Mouse (Mus musculus) common myeloid progenitor, adult 5-6 weeks (primary cell): ENCODE results near the gene Mycbpap. TPM values are rescaled to one million over a fixed set of nuclear protein-coding genes. Genes with fewer than 3 reads are reported as not detected.
A peak's percentile ranks its signal among the peaks of the same experiment; 100 is the strongest.

Source experiments
- ATAC-seq: replicated peaks from 2 replicates; pipeline ENCODE4 v1.8.0; 2016; ENCODE audit warnings: low read depth, mild to moderate bottlenecking, moderate TSS enrichment, inconsistent platforms; ENCODE audit not compliant: poor library complexity, severe bottlenecking
- total RNA-seq: library from RNA; stranded (forward); fragments of 200-1000, 187-1606 nt; gene quantifications from 2 replicates; pipeline ENCODE4 v1.2.3, GENCODE M21; 2017

Mycbpap gene
- total RNA-seq, 1 experiment from 2014 or later, result 0.55 TPM

DNA sequence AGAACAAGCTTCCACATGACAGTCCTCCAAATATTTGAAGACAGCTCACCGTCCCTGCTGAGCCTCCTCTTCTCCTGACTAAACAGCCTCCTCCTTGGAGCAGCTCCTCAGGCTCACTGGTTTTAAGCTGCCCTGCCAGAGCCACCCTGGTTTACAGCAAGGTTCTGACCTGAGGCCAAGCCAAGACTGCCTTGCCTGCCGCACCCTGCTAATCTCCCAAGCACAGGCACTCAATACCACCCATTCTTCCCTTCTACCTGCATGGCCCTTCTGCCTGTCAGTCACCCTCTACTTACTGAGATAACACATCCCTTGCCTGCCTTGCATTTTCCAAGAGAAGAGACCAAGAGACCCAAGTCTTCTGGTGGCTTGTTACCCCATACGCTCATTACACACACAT lies 65.2 kb downstream of the Mycbpap start:
- ATAC-seq, result peak; percentile 39; the same call in 1 of the 2 replicates

DNA sequence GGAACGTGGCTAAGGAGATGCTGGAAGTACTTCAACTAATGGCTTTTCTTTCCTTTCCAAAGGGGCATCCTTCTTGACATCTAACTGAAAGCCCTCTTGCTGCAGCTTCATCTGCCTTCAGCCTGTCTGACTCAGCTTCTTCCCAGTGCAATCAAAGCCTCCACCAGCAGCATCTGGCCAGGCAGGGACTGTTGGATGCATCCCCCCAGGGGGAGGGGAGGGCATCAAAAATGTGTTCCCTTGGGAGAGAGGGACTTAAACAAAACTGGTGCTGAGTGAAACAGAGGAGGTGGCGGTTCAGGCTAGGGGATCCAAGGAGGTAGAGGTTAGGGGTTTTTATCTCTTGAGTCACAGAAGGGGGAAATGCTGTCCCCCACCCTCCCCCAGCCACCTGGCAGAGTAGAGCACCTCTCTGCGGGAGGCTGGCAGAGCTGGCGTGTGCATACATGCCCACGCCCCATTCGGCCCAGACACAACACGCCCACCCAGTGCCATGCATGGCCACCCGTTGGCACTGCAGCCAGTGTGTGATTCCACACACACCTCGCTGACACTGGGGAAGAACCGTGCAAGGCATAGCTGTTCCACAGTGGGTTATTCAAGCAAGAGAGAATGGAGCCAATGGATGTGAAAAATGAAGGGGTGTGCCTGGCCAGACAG lies 66.3 kb downstream of the Mycbpap start:
- no peak for ATAC-seq

DNA sequence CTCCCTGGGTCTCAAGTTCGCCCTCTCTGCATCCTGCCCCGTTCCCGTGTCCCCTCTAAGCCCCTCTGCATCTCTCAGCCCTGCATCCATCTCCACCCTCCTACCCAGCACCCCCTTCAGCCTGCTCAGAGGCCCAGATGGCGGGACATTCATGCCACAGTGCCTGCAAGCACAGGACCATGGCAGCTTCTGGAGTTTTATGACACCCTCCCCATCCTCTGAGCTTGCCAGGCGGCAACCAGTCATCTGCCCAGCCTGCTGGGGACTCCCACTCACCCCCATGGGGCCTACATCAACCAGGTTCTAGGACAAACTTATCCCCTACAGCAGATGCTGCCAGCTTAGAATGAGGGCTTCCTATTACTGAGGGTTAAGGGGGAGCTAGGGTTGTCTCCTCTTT lies 66.8 kb downstream of the Mycbpap start:
- no peak for ATAC-seq

Other genes with a start within 250 kb of the Mycbpap start
- not detected in 2 replicates for gene Gm21885, start 239.9 kb downstream of the Mycbpap start, total RNA-seq
- 345 and 486 TPM in 2 replicates for gene Luc7l3, start 199.8 kb downstream of the Mycbpap start, total RNA-seq
- 32.2 and 56.7 TPM in 2 replicates for gene Ankrd40, start 193.7 kb downstream of the Mycbpap start, total RNA-seq
- 0.27 TPM in 1 of 2 replicates, not detected in the other for gene Abcc3, start 128.7 kb downstream of the Mycbpap start, total RNA-seq
- gene Cacna1g, start 47.5 kb downstream of the Mycbpap start, total RNA-seq, result 0.34 TPM in 1 of 2 replicates, not detected in the other
- gene Spata20, start 35.6 kb downstream of the Mycbpap start, total RNA-seq, result not detected in 2 replicates
- not detected in 2 replicates for gene Epn3, start 21.8 kb downstream of the Mycbpap start, total RNA-seq
- 6.2 and 10.6 TPM in 2 replicates for gene Rsad1, start 27.5 kb upstream of the Mycbpap start, total RNA-seq
- not detected in 2 replicates for gene Chad, start 43.3 kb upstream of the Mycbpap start, total RNA-seq
- gene Acsf2, start 80.1 kb upstream of the Mycbpap start, total RNA-seq, result 7.9 and 8.1 TPM in 2 replicates
- gene Lrrc59, start 108.0 kb upstream of the Mycbpap start, total RNA-seq, result 149 and 151 TPM in 2 replicates
- 35.0 and 63.6 TPM in 2 replicates for gene Mrpl27, start 132.0 kb upstream of the Mycbpap start, total RNA-seq
- gene Eme1, start 132.2 kb upstream of the Mycbpap start, total RNA-seq, result 35.2 and 37.9 TPM in 2 replicates
- gene Xylt2, start 155.8 kb upstream of the Mycbpap start, total RNA-seq, result 6.6 and 8.6 TPM in 2 replicates
- gene Gm11541, start 182.8 kb upstream of the Mycbpap start, total RNA-seq, result not detected in 2 replicates
- gene Cdc34b, start 220.0 kb upstream of the Mycbpap start, total RNA-seq, result 0.09 TPM in 1 of 2 replicates, not detected in the other